Mouse (Mus musculus) limb, embryonic 14.5 days (tissue): ENCODE measurements at regions not wholly inside any gene's neighbourhood (a gene's known extent, or its start where the extent isn't known, plus 50 kb on each side); places are given as distances from the start of the nearest gene placed in this dataset.

ENCODE experiments used
- ATAC-seq: fragments of 200-750 bp; cut with Nextera tagmentation; 2 replicates; pipeline ENCODE4 v1.8.0; 2017; ENCODE audit warnings: low read depth, moderate number of reproducible peaks, moderate TSS enrichment; ENCODE audit not compliant: low FRiP score
- DNase-seq: peaks from one replicate; pipeline ENCODE4 v3.0.0-alpha.2; 2015; ENCODE audit warnings: low spot score
- H3K27ac ChIP-seq: fragments of 300-500 bp; sonication (generic); replicated peaks from 2 replicates; pipeline ENCODE4 v1.5.1; 2014; ENCODE audit warnings: low read depth, mild to moderate bottlenecking, low read length, moderate library complexity, mixed read lengths
- H3K27me3 ChIP-seq: fragments of 300-500 bp; sonication (generic); 2 replicates; pipeline ENCODE4 v1.6.1; 2014; ENCODE audit warnings: low read length, mixed read lengths; ENCODE audit not compliant: control insufficient read depth, insufficient read depth
- H3K36me3 ChIP-seq: fragments of 300-500 bp; sonication (generic); 2 replicates; pipeline ENCODE4 v1.6.1; 2014; ENCODE audit warnings: mild to moderate bottlenecking, low read length, moderate library complexity, mixed read lengths; ENCODE audit not compliant: control insufficient read depth, insufficient read depth
- H3K4me1 ChIP-seq: fragments of 300-500 bp; sonication (generic); 2 replicates; pipeline ENCODE4 v1.6.1; 2014; ENCODE audit warnings: antibody characterized with exemption, low read length, mixed read lengths; ENCODE audit not compliant: control insufficient read depth, insufficient read depth
- H3K4me2 ChIP-seq: fragments of 300-500 bp; sonication (generic); replicated peaks from 2 replicates; pipeline ENCODE4 v1.6.1; 2014; ENCODE audit warnings: low read depth, mild to moderate bottlenecking, low read length, moderate library complexity; ENCODE audit not compliant: severe bottlenecking
- H3K4me3 ChIP-seq: fragments of 300-500 bp; sonication (generic); replicated peaks from 2 replicates; pipeline ENCODE4 v1.5.1; 2014; ENCODE audit warnings: low read length
- H3K9ac ChIP-seq: fragments of 300-500 bp; sonication (generic); 2 replicates; pipeline ENCODE4 v1.6.1; 2014; ENCODE audit warnings: mild to moderate bottlenecking, low read depth, low read length, moderate library complexity; ENCODE audit not compliant: severe bottlenecking
- H3K9me3 ChIP-seq: fragments of 300-500 bp; sonication (generic); 2 replicates; pipeline ENCODE4 v1.6.1; 2016; ENCODE audit warnings: low read length; ENCODE audit not compliant: control insufficient read depth
- POLR2A ChIP-seq: fragments of 200-500 bp; IDR thresholded peaks from 2 replicates; pipeline ENCODE4 v1.8.0; 2012; ENCODE audit warnings: inconsistent platforms, mild to moderate bottlenecking, moderate library complexity, borderline replicate concordance; ENCODE audit not compliant: insufficient read depth, insufficient read length; ENCODE audit errors: extremely low read depth
- WGBS: fragments of 180-500 bp; shearing (Covaris S2); extraction: QIAGEN DNeasy Blood & Tissue Kit; methylation state at CpG from one replicate; pipeline ENCODE4 v1.1.7; 2014; 5-methylcytosine and 5-hydroxymethylcytosine counted together

DNA sequence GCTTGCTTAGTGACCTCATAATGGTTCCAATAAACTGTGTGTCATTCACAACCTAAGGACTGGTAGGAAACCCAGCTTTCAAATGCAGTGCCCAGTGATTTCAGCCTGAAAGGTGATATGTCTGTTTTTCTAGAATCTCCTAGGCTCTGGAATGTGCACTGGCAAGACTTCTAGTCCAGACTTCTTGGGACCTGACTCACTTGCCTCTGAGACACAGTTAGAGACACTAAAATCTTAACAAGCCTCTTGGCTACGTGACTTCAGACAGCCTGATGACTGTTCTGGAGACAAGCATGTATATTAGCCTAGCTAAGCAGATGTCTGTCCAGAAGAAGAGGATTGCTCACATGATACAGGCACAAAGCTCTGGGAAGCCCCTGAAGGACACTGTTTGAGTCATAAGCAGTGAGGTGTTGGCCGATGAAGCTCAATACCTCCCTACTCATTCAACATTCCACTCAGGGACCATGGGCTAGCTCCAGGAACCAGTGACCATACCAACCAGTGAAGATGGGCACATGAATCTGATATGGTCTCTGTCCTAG, 118.9 kb downstream of the Mtx3 start:
- Histone ChIP-seq H3K4me3 (no peak overlapping the region), H3K27ac (no peak overlapping the region), H3K27me3 (no peaks in the 10 kb centered on the region), H3K9me3 (no peaks in the 10 kb centered on the region), H3K4me2 (no peak overlapping the region), H3K9ac (no peak overlapping the region), H3K36me3 (no peaks in the 10 kb centered on the region), H3K4me1 (0 out of 2 replicates have a peak, but pooled peaks cover 4% of the 10 kb centered on the region)
- ATAC-seq = no peak
- DNase-seq = no peak
- 76% methylated on average over 2 of the region's 2 CpGs for WGBS
- no peak for TF ChIP-seq POLR2A

DNA sequence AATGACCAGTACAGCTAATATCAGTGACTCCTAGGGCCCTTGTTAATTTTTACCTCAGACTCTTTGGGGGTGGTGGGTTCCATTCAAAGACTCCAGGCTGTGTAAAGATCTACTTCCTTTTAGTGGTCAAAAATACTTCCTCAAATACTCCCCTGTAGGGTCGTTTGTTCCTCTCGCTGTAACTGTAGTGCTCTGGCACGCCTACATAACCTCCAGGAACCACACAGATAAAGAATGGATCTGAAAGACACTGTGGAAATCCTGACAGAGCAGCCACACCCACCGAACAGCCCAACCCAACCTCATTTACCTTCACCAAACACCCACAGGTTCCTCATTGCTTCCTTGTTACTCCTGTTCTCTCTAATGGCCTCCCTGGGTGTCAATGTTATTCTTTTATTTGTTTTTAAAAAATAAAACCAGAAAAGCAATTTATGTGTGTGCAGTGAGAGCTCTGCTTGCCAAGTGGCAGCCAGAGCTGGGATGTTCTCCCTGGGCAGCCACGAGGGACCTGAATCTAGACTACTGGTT, 119.7 kb downstream of the Mtx3 start:
- no peak for TF ChIP-seq POLR2A
- Histone ChIP-seq H3K4me2 (no peak overlapping the region), H3K27ac (no peak overlapping the region), H3K4me1 (0 out of 2 replicates have a peak, but pooled peaks cover 4% of the 10 kb centered on the region), H3K9me3 (no peaks in the 10 kb centered on the region), H3K4me3 (no peak overlapping the region), H3K9ac (no peak overlapping the region), H3K36me3 (no peaks in the 10 kb centered on the region), H3K27me3 (no peaks in the 10 kb centered on the region)
- WGBS = 75% methylated on average over 5 of the region's 5 CpGs
- DNase-seq = no peak
- ATAC-seq = no peak

DNA sequence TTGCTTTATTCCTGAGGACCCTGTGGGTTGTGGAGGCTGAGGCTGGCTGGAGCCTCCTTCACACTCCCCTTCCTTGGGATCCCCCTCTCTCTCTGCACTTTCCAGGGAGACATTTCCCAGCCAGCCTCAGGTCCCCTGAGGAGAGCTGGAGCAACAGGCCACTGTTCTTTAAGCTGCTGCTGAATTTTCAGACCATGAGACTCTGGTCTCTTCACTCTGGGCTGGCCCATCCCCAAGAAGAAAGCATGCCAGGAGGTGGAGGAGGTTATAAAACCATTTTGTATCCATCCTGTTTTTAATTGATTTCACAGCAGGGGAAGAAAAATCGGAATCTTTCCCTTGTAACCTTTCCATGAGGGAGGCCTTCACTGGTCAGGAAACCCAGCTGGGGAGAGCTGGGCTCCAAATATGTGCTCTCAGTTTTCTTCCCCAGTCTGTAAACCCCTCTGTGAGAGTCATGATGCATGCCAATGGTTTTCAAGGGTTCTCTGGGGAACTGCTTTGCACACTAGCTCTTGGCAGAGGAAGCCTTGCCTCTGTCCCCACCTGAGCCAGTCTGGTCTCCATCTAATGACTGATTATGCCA, 122.6 kb downstream of the Mtx3 start:
- DNase-seq = peak; percentile 32
- TF ChIP-seq POLR2A = no peak
- no peak overlapping the region for H3K9ac ChIP-seq
- 0 out of 2 replicates have a peak, but pooled peaks have one; percentile 34 for ATAC-seq
- H3K4me3 ChIP-seq = no peak overlapping the region
- no peak overlapping the region for H3K27ac ChIP-seq
- H3K36me3 ChIP-seq = no peaks in the 10 kb centered on the region
- H3K4me2 ChIP-seq = no peak overlapping the region
- 25% methylated on average over 1 of the region's 1 CpGs for WGBS
- 0 out of 2 replicates have a peak, but pooled peaks cover 4% of the 10 kb centered on the region for H3K4me1 ChIP-seq
- H3K9me3 ChIP-seq = no peaks in the 10 kb centered on the region
- H3K27me3 ChIP-seq = no peaks in the 10 kb centered on the region

DNA sequence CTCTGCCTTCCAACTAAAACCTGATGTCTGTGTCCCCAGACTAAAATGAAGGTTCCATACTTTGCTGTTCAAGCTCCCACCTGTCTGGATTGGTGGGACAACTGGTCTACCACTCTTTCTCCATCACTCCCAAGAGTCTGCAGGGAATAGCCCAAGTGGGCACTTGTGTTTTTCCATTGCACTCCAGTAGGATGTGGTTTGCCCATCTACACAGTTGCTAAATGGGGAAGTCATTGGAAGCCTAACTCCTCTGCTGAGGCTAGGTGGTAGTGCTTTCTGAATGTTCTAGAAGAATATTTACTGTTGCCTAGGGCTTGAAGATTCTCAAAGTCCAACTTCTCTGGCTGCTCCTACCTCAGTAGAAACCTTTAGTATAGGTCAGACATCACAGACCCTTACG, 125.0 kb downstream of the Mtx3 start:
- 96% methylated on average over 1 of the region's 1 CpGs for WGBS
- H3K9me3 ChIP-seq = no peaks in the 10 kb centered on the region
- no peak overlapping the region for H3K4me2 ChIP-seq
- H3K9ac ChIP-seq = no peak overlapping the region
- H3K4me3 ChIP-seq = no peak overlapping the region
- H3K27ac ChIP-seq = no peak overlapping the region
- TF ChIP-seq POLR2A = no peak
- no peaks in the 10 kb centered on the region for H3K36me3 ChIP-seq
- DNase-seq (no peak), ATAC-seq (no peak)
- 0 out of 2 replicates have a peak, but pooled peaks cover 4% of the 10 kb centered on the region for H3K4me1 ChIP-seq
- no peaks in the 10 kb centered on the region for H3K27me3 ChIP-seq

DNA sequence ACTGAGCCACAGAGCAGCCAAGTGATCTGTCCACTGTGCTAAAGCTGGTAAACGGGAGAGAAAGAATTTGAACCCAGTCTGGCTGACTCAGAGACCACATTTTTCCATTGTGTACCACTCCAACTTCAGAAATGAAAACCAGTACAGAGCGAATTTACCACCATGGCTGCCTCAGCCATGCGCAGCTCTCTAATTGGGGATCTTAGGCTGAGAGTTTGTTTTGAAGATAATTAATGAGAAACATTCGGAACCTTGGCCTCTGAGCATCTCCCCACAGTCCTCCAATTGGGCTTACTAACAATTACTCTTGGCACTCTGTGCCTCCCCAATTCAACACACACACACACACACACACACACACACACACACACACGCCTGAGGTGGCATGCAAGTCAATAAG, 128.3 kb downstream of the Mtx3 start:
- no peak for TF ChIP-seq POLR2A
- H3K4me1 ChIP-seq = no peaks in the 10 kb centered on the region

More for the DNA sequence above, 128.3 kb downstream of the Mtx3 start:
- WGBS = 73% methylated on average over 5 of the region's 5 CpGs
- Histone ChIP-seq H3K36me3 (no peaks in the 10 kb centered on the region), H3K27ac (no peak overlapping the region), H3K4me2 (no peak overlapping the region), H3K27me3 (no peaks in the 10 kb centered on the region), H3K9ac (no peak overlapping the region), H3K4me3 (no peak overlapping the region), H3K9me3 (no peaks in the 10 kb centered on the region)
- no peak for ATAC-seq
- DNase-seq = no peak
